Mouse (Mus musculus): Measurements from ENCODE around the gene Sbf2. TPM values are rescaled to one million over a fixed set of nuclear protein-coding genes. Genes with fewer than 3 reads are reported as not detected.
"Not testable (repeated sequence)": the region's sequence is repeated elsewhere in the genome, so short reads cannot be mapped to it uniquely, and the experiment has no call there.

The Sbf2 gene
- total RNA-seq, 2 experiments from 2014 or later = 44.8 to 48.5 TPM

DNA sequence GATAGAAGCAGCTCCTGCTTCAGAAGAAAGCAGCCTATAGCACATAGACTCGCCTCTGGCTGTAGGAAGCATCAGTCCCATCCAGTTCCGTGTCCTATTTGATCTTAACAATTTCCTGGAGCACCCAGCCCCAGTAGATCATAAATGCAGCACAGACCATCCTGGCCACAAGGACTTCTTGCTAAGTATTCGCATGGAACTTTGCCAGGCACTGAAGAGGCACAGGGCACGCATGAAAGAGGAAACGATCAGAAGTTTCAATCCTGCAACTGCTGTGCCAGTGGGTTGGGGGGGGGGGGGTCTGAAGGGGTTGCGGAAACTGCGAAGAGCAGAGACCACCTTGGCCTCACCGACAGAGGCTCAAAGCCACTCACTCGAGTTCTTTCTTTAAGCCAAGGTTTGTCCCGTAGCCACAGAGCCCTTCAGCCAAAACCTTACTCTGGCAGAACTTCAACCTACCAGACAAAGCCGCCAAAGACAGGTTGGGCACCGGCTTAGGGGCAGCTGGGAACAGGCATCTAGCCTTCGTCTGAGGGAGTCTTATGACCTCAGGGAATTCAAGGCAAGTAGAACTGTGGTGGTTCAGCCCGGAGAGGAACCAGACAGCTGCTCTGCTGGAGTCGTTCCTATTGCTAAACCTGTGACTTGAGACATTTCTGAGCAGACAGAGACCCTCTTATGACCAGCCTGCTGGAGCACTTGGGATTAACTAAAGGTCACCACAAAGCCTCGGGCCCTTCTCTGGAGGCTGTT, 16.6 kb upstream of the Sbf2 start:
- no peak for DNase-seq

DNA sequence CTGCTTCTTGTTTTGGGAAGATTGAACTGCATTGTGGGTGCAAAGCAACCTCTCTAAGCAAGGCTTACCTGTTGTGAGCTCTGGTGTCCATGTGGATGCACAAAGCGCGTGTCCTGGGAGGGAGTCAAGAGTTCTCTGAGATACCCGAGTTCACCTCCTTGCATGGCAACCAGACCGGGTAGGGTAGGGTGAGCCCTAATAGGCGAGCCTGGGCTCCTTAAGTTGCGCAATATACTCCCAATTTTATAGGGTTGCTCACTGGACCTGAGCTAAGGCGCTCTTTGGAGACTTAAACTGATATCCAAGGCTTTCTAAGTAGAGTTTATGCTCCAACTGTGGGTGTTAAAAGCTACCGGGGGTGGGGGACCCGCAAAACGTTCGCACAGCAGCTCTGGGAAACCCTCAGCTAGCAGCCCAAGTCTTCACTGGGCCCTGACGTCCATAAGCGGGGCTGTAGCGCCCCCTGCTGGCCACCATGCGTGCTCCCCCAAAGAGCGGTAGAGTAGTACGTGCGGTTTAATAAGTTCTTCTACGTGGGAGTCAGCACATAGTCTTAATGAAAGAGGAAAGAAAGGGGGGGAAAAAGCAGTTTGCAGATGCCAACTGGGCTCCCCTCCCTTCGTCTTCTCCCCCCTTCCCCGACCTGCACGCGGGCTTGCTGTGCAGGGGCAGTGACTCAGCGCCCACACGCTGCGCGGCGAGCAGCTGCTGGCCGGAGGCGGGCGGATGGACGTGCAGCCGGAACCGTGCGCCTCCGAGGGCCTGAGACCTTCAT, 15.4 kb upstream of the Sbf2 start:
- DNase-seq = peak; percentile 88 to 92

DNA sequence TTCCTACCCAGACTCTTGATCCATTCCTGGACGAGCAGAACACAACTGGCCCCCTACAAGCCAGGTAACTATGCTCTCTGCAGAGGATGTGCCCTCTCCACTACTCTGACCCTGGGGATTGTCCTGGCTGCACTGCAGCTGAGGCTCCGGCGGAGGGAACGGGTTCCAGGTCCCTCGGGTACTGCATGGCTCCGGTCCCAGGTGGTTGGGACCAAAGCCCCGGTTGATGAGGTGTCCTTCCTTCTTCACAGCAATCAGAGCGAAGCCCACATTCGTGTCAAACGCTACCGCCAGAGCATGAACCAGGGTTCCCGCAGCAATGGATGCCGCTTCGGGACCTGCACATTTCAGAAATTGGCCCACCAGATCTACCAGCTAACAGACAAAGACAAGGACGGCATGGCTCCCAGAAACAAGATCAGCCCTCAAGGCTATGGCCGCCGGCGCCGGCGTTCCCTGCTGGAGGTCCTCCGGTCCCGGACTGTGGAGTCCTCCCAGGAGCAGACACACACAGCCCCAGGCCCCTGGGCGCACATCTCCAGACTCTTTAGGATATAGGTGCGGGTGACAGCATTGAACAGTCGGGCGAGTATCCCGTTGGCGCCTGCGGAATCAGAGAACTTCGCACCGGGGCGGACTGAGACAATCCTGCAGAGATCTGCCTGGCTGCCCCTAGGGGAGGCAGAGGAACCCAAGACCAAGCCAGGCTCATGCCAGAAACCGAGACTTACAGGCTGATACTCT, 14.1 kb upstream of the Sbf2 start:
- DNase-seq = peak in 1 of 2 experiments; percentile 46

DNA sequence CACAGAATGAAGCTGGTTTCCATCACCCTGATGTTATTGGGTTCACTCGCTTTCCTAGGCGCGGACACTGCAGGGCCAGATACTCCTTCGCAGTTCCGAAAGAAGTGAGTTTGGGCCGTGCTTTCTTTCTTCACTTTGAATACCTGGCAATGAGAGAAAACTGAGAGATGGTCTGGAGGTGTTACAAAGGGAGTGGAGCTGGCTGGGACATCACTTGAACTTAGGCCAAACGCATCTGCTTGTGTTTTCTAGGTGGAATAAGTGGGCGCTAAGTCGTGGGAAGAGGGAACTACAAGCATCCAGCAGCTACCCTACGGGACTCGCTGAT, 13.5 kb upstream of the Sbf2 start:
- DNase-seq = no peak

DNA sequence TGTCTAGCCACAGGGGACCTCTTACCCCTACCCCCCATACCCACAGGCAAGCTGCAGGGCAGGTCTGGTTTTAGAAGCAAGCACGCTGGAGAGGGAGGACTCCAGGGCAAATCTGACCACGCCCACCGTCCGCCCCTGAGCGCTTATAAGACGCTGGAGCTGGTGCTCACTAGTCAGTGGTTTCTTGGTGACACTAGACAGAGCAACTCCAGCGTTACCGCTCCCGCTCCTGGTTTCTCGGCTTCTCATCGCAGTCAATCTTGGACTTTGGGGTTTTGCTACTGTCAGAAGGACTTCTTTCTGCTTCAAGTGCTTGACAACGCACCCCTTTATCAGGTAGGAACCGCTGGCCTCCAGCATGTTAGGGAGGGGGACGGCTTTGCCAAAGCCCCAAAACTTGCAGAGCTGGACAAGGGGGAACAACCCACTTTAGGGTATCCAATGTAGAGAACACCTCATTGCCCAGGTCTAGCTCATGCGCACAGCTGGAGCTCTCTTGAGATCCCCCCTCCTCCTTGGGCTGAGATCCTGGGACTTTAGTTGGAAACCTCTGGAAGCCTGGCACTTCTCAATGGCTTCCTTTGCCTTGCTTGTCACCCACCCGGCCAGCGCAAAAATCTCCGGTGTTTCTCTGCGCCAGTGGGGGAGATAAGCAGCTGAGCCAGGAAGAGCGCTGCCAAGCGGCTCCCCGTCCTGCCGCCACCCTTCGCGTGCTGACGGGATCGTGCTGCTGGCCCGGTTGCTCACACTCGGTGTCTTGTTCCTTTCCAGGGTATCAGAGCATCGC, 13.0 kb upstream of the Sbf2 start, which contains the start of gene Adm:
Gene Adm, plus strand, starts transcription at position 176 of the 787 bp plus-strand sequence.
- peak; percentile 88 to 91 for DNase-seq

DNA sequence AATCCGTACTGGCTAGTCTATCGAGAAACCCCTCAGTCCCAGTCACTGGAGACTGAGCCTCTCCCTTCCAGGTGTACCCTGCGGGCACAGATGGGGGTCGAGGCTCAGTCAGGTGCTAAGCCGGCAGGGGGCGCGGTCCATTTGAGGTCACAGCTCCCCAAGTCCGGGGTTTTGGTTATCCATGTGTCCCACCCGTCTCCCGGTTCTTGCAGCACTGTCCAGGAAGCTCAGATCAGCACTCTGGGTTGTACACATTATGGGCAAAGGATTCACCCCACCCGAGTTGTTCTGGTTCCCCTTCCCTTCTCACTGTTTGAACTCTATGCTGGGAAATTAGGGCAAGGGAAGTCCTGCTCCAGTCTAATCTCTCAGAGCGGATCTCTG, 12.4 kb upstream of the Sbf2 start:
- DNase-seq = no peak

DNA sequence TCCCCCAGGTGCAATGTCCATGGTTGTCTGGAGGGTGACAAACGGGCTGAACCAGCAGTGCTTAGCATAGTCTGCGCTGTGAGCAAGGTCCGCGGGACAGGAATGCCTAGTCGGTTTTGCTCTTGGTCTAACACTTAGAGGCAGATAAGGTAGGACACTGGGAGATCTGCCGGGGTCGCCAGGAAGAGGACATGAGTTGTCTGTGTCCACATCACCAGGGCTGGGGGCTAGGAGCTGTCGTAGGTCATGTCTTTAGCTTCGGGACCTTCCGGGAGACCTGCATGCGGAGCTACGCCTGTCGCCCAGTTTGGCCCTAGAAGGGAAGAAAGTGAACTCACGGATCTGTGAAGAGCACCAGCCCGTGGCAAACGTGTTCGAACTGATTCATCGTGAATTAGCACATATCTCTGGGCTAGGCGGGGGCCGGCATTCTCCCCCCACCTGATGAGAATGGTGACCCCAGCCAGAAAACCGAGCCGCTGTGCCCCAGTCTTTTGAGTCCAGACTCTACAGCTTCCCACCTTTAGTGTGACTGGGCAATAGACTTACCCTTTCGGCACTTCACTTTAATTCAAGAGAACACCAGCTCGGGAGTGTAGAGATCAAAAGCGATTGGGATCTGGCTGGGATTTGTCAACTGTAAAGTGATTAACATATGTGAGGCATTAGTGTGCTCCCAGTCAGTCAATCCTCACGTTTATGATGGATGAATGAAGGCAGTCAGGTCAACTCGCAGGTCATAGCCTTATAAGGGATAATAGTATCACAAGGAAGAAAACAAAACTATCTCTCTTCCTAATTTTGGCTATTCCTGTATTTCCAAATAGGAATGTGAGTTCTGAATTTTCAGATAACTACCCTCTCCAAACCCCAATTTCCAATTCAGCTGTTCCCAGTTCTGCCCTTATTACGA, 11.7 kb upstream of the Sbf2 start:
- DNase-seq = no peak

DNA sequence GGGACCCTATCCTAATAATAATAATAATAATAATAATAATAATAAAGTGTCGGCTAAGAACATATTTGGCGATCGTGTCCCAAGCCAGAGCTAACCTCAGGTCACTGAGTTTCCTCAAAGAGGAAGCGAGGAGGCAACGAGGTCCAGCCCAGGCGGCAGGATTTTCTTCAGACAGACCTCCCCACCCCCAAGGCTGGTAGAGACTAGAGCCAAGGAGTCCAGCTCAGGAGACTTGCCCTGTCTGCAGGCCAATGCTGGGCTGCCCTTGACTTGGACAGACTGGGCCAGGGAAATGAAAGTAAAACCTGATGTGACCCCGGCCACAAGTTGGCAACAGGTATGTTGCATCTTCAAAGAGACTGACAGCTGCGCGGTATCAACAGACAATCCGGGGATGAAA, 10.8 kb upstream of the Sbf2 start:
- DNase-seq = no peak

DNA sequence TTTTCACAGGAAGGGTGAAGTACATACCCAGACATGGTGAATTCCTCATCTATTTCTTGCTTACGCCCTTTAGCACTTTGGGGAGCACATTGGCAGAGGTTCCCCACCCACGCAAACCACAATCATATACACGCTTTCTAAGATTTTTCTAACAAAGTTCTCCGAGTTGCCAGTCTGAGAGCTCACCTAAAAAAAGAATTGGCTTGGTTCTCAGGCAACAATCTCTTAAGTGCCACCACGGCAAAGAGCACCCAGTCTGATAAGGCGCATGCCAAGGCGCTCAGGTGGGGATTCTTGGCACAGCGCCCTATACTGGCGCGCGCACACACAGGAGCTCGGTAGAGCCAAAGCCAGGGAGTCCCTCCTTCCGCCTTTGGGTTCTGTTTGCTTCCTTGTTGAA, 10.2 kb upstream of the Sbf2 start:
- DNase-seq = no peak

DNA sequence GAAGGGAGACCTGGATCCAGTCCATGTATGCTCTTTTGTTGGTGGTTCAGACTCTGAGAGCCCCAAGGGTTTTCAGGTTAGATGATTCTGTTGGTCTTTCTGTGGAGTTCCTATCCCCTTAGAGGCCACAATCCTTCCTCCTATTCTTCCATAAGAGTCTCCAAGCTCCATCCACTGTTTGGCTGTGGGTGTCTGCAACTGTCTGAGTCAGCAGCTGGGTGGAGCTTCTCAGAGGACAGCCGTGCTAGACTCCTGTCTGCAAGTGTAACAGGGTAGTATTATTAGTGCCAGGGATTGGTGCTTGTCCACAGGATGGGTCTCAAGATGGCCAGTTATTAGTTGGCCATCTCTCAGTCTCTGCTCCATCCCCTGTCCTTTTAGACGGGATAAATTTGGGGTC, 9.3 kb upstream of the Sbf2 start:
- no peak for DNase-seq

DNA sequence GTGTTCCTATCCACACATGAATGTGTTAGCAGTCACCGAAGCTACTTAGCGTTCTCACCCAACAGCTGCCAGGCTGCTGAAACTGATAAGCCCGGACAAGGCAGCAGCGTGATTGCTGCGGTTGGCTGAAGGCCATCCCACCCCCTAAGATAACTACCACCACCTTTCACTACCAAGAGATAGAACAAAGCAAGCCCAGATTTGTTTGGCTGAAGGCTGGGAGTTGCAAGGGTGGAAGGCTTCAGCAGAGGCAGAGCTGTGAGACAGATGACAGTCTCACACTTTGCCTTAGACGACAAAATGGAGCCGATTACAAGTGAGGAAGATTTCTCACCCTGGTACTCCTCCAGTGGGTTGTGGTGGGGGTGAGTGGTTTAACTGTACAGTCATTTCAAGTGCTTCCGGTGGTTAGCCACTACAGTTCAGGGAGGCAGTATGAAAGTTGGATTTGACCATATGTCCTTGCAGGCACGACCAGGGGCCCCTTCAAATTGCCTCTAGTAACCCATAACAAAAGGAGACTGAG, 4.4 kb upstream of the Sbf2 start:
- DNase-seq = no peak

DNA sequence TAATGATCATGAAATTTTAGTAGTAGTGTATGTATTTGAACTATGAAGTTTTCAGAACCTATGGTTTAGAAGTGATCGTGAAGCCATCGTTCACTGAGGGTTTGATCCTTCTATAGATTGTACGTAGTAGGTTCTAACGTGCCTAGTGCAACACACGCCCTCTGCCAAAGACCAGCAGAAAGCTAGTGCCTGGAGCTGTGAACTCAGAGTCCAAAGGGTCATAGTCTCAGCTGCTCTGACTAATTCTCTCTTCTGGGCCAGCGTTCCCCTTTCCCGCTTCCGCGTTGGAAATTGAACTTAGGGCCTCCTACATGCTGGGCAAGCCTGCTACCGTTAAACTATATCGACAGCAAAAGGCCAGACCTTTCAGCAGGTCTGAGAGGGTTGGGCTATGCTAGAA, 1.1 kb upstream of the Sbf2 start:
- no peak for DNase-seq

DNA sequence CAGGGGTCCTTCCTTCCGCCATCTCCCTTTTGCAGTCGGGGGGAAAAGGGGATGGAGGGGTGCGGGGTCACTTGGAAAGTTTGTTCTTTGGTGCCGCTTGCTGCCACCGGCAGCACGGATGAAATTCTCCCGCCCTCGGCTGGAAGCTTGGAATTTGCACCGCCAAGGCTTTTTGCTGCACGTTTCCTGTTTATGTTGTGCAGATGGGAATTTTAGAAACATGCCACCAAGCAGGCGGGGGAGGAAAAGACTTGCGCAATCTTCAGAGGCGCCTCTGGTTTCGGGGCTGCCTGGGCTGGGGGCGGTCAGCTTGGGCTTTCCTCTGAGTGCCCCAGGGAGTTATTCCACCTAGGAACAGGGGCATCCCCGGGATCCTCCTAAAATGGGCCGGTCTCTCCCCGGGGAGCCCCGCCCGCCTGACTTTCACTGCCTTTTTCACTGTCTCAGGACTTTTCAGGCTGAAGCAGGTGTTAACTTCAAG, 469 bp upstream of the Sbf2 start:
- DNase-seq = peak; percentile 69 to 74

DNA sequence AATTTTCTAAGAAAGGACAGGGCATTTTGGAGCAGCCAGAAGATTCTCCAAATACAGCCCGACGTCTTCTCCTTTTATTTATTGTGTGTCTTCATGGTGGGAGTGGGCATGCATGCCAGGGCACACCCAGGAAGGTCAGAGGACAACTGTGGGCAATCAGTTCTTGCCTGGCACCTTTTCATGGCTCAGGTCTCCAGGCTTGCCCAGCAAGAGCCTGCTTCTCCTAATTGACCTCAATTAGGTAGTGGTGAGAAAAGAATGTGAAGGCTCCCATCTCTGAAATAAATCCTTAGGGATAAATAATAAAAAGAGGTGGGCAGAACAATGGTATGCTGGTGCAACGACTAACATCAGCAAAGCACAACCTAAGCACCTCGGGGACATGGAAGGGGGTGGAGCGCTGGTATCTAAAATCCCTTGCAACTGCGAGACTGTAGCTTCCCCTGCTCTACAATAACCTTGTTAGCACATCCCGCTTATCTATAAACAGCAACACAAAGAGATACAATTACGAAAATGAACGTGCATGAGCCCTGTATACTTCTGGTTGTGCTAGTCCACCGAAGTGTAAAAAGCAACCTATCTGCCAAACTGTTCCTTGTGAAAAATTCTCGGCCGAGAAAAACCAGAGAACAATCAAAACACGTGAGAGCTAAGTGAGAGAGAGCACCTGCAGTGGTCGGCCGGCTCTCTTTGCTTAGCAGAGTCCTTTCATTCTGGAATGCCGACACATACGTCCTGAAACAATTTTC, 1.2 kb downstream of the Sbf2 start:
- DNase-seq = no peak

DNA sequence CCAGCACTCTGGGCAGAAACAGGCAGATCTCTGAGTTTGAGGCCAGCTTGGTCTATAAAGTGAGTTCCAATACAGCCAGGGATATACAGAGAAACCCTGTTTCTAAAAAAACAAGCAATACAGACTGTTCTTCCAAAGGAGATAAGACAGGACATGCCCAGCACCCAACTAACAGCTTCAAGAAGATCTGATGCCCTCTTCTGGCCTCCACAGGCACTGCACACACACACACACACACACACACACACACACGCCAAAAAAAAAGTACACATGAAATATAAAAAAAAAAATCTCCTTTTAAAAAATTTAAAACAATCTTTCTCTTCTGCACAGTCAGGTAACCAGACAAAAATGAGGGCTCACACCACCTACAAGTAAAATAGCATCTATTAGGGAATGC, 7.8 kb downstream of the Sbf2 start:
- no peak for DNase-seq

DNA sequence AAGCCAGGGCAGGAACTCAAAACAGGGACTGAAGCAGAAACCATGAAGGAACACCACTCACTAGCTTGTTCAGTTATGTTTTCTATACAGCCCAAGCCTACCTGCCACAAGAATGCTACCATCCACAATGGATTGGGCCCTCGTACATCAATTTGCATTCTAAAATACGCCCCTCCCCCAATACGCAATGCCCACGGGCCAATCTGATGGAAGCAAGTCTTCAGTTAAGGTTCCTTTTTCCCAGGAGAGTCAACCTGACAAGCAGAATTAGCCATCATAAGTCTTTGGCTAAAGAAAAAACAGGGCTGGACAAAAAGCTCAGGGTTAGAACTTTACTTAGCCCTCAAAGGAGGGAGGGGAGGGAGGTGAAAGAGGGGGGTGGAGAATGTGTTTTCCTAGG, 9.2 kb downstream of the Sbf2 start:
- DNase-seq = no peak

DNA sequence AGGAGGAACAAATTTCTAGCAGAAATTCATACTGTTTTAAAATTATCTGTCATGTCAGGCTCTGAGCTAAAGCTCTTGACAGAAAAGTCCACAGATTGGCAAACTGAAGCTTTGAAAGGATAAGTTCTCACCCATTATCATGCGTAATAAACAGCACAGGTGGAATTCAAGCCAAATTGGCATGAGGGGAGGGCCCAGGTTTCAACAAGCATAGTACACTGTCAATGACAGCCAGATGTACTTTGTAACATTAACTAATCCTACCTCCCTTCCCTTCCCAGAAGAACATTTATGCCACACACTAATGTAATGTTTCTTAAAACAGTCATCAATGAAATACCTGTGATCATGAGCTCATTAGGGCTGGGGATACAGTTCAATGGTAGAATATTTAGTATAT, 17.6 kb downstream of the Sbf2 start:
- DNase-seq = no peak

DNA sequence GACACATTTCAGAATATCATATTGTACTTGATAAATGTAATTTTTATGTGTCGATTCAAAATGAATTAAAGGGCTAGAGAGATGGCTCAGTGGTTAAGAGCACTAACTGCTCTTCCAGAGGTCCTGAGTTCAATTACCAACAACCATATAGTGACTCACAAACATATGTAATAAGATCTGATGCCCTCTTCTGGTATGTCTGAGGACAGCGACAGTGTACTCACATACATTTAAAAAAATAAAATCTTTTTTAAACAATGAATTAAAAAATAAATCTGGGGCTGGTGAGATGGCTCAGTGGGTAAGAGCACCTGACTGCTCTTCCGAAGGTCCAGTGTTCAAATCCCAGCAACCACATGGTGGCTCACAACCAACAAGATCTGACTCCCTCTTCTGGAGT, 20.7 kb downstream of the Sbf2 start:
- not testable (repeated sequence) for DNase-seq

DNA sequence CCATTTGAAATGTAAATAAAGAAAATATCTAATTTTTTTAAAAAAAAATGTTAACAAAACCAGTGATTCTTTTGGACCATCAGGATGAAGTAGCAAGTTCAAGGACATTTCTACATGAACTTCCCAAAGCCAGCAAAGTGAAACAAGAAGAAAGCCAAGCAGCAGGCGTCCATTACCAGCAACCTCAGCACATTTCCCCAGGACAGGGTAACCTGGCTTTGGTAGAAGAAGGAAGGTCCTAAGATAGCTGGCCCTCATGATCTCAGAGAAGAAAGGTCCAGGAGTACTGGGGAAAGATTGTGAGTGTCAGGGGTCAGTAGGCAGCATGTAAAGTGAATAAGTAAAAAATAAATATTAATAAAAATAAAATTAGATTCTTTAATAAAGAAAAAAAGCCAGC, 27.0 kb downstream of the Sbf2 start:
- no peak for DNase-seq

DNA sequence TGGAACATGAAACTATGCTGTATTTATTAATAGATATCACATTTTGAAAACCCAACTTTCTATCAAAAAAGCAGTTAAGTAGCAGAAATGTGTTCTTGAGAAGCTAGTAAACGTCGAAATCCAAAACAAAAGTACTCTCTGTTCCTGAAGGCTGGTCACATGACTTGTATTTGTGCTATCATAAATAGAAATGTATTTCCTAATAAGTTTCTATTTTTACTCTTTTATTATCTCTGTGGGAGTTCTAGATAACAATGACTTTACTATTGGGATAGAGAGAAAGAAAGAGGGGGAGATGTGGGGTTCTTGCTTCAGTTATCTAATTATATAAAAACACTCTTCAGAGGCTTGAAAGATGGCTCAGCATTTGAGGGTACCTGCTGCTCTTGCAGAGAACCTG, 29.5 kb downstream of the Sbf2 start:
- DNase-seq = no peak
